Mouse (Mus musculus) forebrain, embryonic 14.5 days (tissue): ENCODE results near the gene Tmed4. TPM values are rescaled to one million over a fixed set of nuclear protein-coding genes. Genes with fewer than 3 reads are reported as not detected.
A peak's percentile ranks its signal among the peaks of the same experiment; 100 is the strongest.

ENCODE experiments used
- ATAC-seq: fragments of 200-750 bp; cut with Nextera tagmentation; 2 replicates; pipeline ENCODE4 v1.8.0; 2017; ENCODE audit warnings: mild to moderate bottlenecking, moderate library complexity
- DNase-seq: peaks from one replicate; pipeline ENCODE4 v3.0.0-alpha.2; 2015; ENCODE audit warnings: low spot score
- H3K27ac ChIP-seq: fragments of 300-500 bp; sonication (generic); 2 replicates; pipeline ENCODE4 v1.5.1; 2014; ENCODE audit warnings: low read depth, mild to moderate bottlenecking, control low read depth, low read length, moderate library complexity
- H3K27me3 ChIP-seq: fragments of 300-500 bp; sonication (generic); replicated peaks from 2 replicates; pipeline ENCODE4 v1.6.1; 2014; ENCODE audit warnings: low read length, control low read depth, mixed read lengths; ENCODE audit not compliant: control insufficient read depth, insufficient read depth
- H3K36me3 ChIP-seq: fragments of 300-500 bp; sonication (generic); 2 replicates; pipeline ENCODE4 v1.6.1; 2014; ENCODE audit warnings: low read length, control low read depth; ENCODE audit not compliant: control insufficient read depth, insufficient read depth
- H3K4me1 ChIP-seq: fragments of 300-500 bp; sonication (generic); 2 replicates; pipeline ENCODE4 v1.6.1; 2014; ENCODE audit warnings: antibody characterized with exemption, low read length, control low read depth; ENCODE audit not compliant: control insufficient read depth, insufficient read depth
- H3K4me2 ChIP-seq: fragments of 300-500 bp; sonication (generic); 2 replicates; pipeline ENCODE4 v1.6.1; 2014; ENCODE audit warnings: mild to moderate bottlenecking, control low read depth, low read length
- H3K4me3 ChIP-seq: fragments of 300-500 bp; sonication (generic); 2 replicates; pipeline ENCODE4 v1.5.1; 2014; ENCODE audit warnings: low read depth, low read length, control low read depth
- H3K9ac ChIP-seq: fragments of 300-500 bp; sonication (generic); 2 replicates; pipeline ENCODE4 v1.6.1; 2014; ENCODE audit warnings: mild to moderate bottlenecking, low read length, control low read depth, moderate library complexity
- H3K9me3 ChIP-seq: fragments of 300-500 bp; sonication (generic); replicated peaks from 2 replicates; pipeline ENCODE4 v1.6.1; 2016; ENCODE audit warnings: low read length, control low read depth, mixed read lengths; ENCODE audit not compliant: control insufficient read depth
- WGBS: fragments of 180-500 bp; shearing (Covaris S2); extraction: QIAGEN DNeasy Blood & Tissue Kit; methylation state at CpG from one replicate; pipeline ENCODE4 v1.1.7; 2014; 5-methylcytosine and 5-hydroxymethylcytosine counted together
- polyA plus RNA-seq: library from polyadenylated mRNA; unstranded; fragments of >200 nt; fragmentation: Nextera tagmentation; extraction: Ambion mirVana; gene quantifications from 2 replicates; pipeline ENCODE4 v1.2.1, GENCODE M21; 2014

Tmed4 gene
- polyA plus RNA-seq, 1 experiment from 2014 or later: 171 TPM

- H3K36me3 ChIP-seq: peaks cover 37% of the 10 kb centered on the region
- H3K27me3 ChIP-seq: no peaks in the 10 kb centered on the region
- H3K9ac ChIP-seq: no peak overlapping the region
- no peaks in the 10 kb centered on the region for H3K9me3 ChIP-seq
- whole genome bisulfite sequencing: 87% methylated on average over 2 of the region's 2 CpGs
- ATAC-seq (no peak), DNase-seq (no peak)
- no peaks in the 10 kb centered on the region for H3K4me1 ChIP-seq
- no peak overlapping the region for H3K4me2 ChIP-seq
- H3K27ac ChIP-seq: no peak overlapping the region
- no peak overlapping the region for H3K4me3 ChIP-seq
These were observed 28.1 kb upstream of the Tmed4 start for GRCm38 (mm10) chr11:6302793-6303192.

GRCm38 (mm10) chr11:6299435-6299834, 24.8 kb upstream of the Tmed4 start:
- Histone ChIP-seq H3K4me3 (no peak overlapping the region), H3K9me3 (no peaks in the 10 kb centered on the region), H3K36me3 (peaks cover 46% of the 10 kb centered on the region), H3K9ac (no peak overlapping the region), H3K27me3 (no peaks in the 10 kb centered on the region), H3K4me2 (no peak overlapping the region), H3K4me1 (no peaks in the 10 kb centered on the region), H3K27ac (no peak overlapping the region)
- ATAC-seq: no peak
- WGBS: 91% methylated on average over 2 of the region's 2 CpGs
- no peak for DNase-seq

GRCm38 (mm10) chr11:6296077-6296476, 21.4 kb upstream of the Tmed4 start:
- Histone ChIP-seq H3K4me1 (peaks cover 4% of the 10 kb centered on the region; the same call in 1 of the 2 replicates), H3K4me3 (no peak overlapping the region), H3K9me3 (no peaks in the 10 kb centered on the region), H3K36me3 (peaks cover 44% of the 10 kb centered on the region), H3K27me3 (no peaks in the 10 kb centered on the region), H3K27ac (no peak overlapping the region), H3K9ac (no peak overlapping the region), H3K4me2 (no peak overlapping the region)
- ATAC-seq: no peak
- DNase-seq: no peak

- no peak overlapping the region for H3K4me2 ChIP-seq
- 93% methylated on average over 4 of the region's 4 CpGs for WGBS
- no peak for DNase-seq
These were observed 20.0 kb upstream of the Tmed4 start for GRCm38 (mm10) chr11:6294632-6295031.

GRCm38 (mm10) chr11:6293601-6294000, 18.9 kb upstream of the Tmed4 start:
- Histone ChIP-seq H3K4me3 (no peak overlapping the region), H3K36me3 (peaks cover 21% of the 10 kb centered on the region), H3K27ac (no peak overlapping the region), H3K4me1 (peaks cover 4% of the 10 kb centered on the region; the same call in 1 of the 2 replicates), H3K9ac (no peak overlapping the region), H3K9me3 (no peaks in the 10 kb centered on the region), H3K27me3 (no peaks in the 10 kb centered on the region), H3K4me2 (no peak overlapping the region)
- ATAC-seq (no peak), DNase-seq (no peak)
- WGBS: 93% methylated on average over 2 of the region's 2 CpGs

More at GRCm38 (mm10) chr11:6294632-6295031, 20.0 kb upstream of the Tmed4 start:
- no peak overlapping the region for H3K9ac ChIP-seq
- H3K4me3 ChIP-seq: no peak overlapping the region
- H3K4me1 ChIP-seq: peaks cover 4% of the 10 kb centered on the region; the same call in 1 of the 2 replicates
- ATAC-seq: no peak
- no peaks in the 10 kb centered on the region for H3K9me3 ChIP-seq
- no peaks in the 10 kb centered on the region for H3K27me3 ChIP-seq
- H3K27ac ChIP-seq: no peak overlapping the region
- H3K36me3 ChIP-seq: peaks cover 31% of the 10 kb centered on the region

- Histone ChIP-seq H3K27ac (no peak overlapping the region), H3K9me3 (no peaks in the 10 kb centered on the region), H3K9ac (no peak overlapping the region), H3K36me3 (peaks cover 14% of the 10 kb centered on the region), H3K27me3 (no peaks in the 10 kb centered on the region), H3K4me1 (peaks cover 4% of the 10 kb centered on the region; the same call in 1 of the 2 replicates), H3K4me2 (peak overlapping the region; percentile 79), H3K4me3 (peak overlapping the region; percentile 76; the same call in 1 of the 2 replicates)
- ATAC-seq (no peak), DNase-seq (no peak)
- WGBS: 98% methylated on average over 4 of the region's 4 CpGs
These were observed 18.3 kb upstream of the Tmed4 start for GRCm38 (mm10) chr11:6292988-6293349.

- Histone ChIP-seq H3K9ac (peak overlapping the region; percentile 75), H3K4me2 (peak overlapping the region; percentile 79), H3K4me1 (peaks cover 4% of the 10 kb centered on the region; the same call in 1 of the 2 replicates), H3K9me3 (no peaks in the 10 kb centered on the region), H3K4me3 (peak overlapping the region; percentile 76), H3K36me3 (peaks cover 8% of the 10 kb centered on the region), H3K27me3 (no peaks in the 10 kb centered on the region), H3K27ac (peak overlapping the region; percentile 80)
- DNase-seq (peak; percentile 85), ATAC-seq (peak; percentile 57)
- WGBS: 21% methylated on average over 33 of the region's 33 CpGs
These were observed 17.7 kb upstream of the Tmed4 start for GRCm38 (mm10) chr11:6292116-6292987.

GRCm38 (mm10) chr11:6291401-6292115, 16.9 kb upstream of the Tmed4 start, which contains the start of gene Ogdh:
TSS of gene Ogdh (plus strand) at chr11:6291633.
- H3K27ac ChIP-seq: peak within 1 kb of the TSS; percentile 80
- H3K36me3 ChIP-seq: peaks cover under 1% of the 10 kb centered on the region; the same call in 1 of the 2 replicates
- peak; percentile 98 for ATAC-seq
- WGBS: under 1% methylated on average over 55 of the region's 77 CpGs
- H3K9me3 ChIP-seq: no peaks in the 10 kb centered on the region
- peak within 1 kb of the TSS; percentile 76 for H3K4me3 ChIP-seq
- no peaks in the 10 kb centered on the region for H3K27me3 ChIP-seq
- H3K4me1 ChIP-seq: peaks cover 4% of the 10 kb centered on the region; the same call in 1 of the 2 replicates
- H3K4me2 ChIP-seq: peak within 1 kb of the TSS; percentile 79
- peak; percentile 99 for DNase-seq
- H3K9ac ChIP-seq: peak within 1 kb of the TSS; percentile 75
